Mouse (Mus musculus): ENCODE measurements around the gene Sult2a7.

Gene Sult2a7

GRCm38 (mm10) chr7:14494130-14494529, at the start of gene Sult2a7:
Gene Sult2a7 (minus strand): TSS chr7:14494230.
- no peak for DNase-seq

- DNase-seq = no peak
Observed at GRCm38 (mm10) chr7:14525280-14525679, 31.2 kb upstream of the Sult2a7 start.

- DNase-seq = no peak
Observed at GRCm38 (mm10) chr7:14522636-14523035, 28.6 kb upstream of the Sult2a7 start.

DNA sequence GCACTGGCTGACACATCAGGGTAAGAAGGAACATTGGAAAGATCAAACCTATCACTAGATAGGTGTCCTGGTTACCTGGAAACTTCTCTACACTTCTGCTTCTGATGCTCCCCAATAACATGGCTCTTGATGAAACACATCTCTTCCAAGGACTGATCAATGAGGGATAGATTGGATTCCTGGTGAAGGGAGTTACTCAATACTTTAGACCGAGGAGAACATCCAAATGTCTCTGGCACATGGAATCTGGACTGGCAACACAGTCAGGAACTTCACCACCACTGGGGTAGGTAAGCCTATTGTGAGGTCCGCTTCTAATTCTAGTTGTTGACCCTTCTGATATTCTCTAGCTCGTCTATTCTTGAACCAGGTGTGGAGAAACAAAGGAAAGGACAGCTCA, 24.3 kb upstream of the Sult2a7 start:
- DNase-seq = no peak

GRCm38 (mm10) chr7:14492886-14493285, 1.1 kb downstream of the Sult2a7 start:
- no peak for DNase-seq

- DNase-seq = no peak
Observed at GRCm38 (mm10) chr7:14446534-14446933, 47.5 kb downstream of the Sult2a7 start, which contains the start of gene Sult2a8. Gene Sult2a8 (minus strand): TSS chr7:14446769.

DNA sequence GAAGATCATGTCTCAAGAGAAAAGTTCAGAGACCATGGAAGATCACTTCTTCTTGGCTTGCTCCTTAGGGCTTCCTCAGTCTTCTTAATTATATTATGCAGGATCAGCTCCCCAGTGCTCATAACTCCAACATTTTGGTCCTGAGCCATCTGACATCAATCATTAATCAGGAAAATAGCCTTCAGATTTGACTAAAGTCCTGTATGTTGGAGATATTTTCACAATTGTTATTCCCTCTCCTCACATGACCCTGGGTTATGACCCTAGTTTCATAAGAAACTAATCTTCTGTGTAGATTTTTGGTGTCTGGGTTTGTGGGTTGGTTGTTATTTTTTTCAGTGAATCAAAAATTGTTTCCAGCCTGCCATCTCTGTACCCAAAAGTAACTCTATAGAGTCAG, 54.4 kb downstream of the Sult2a7 start:
- DNase-seq = no peak

- no peak for DNase-seq
Observed at GRCm38 (mm10) chr7:14438484-14438883, 55.5 kb downstream of the Sult2a7 start.

DNA sequence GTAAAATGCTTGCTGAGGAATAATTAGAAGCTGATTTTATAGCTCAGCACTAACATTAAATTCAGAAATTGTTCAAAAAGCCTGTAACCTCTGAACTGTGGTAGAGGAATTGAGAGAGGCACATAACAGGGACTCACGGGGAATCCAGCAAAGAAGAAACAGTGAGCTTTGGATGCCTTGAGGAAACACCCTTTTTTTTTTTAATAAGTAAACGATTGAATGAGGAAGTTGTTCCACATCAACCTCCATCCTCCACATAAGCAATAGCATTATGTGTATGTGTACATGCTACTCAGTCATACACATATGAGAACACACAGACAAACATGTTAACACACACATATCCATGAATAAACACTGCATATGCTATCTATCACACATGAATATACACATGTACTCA, 56.0 kb downstream of the Sult2a7 start:
- no peak for DNase-seq
